Mouse (Mus musculus): ENCODE measurements at regions not wholly inside any gene's neighbourhood (a gene's known extent, or its start where the extent isn't known, plus 50 kb on each side); places are given as distances from the start of the nearest gene placed in this dataset.

DNA sequence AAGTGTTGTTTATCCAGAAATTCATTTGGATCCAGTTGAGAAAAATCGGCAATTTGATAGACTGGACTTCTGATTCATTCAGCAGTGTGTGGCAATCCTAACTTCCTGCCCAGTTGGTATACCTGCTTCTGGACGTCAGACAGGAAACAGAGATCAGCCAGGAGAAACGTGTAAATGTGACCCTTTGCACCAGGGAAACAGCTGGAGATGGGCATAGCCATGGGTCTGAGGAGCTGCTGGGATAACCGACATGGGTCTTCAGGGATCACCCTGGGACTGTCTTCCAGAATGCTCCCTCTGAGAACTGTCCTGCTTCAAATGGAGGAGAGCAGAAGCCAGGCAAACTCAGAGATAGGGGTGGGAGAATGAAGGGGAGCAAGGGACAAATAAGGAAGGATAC, 516.1 kb upstream of the Mgmt start:
- ATAC-seq (ENCODE audit: borderline replicate concordance, extremely low read depth, low FRiP score, low TSS enrichment) = no peak
- no peak overlapping the region for H3K27ac ChIP-seq
- H3K4me2 ChIP-seq = no peak overlapping the region
- no peaks in the 10 kb centered on the region for H3K9me3 ChIP-seq
- H3K36me3 ChIP-seq = no peaks in the 10 kb centered on the region
- H3K4me1 ChIP-seq = 0 out of 2 replicates have a peak, but pooled peaks cover 10% of the 10 kb centered on the region
- H3K4me3 ChIP-seq = no peak overlapping the region
- no peak overlapping the region for H3K9ac ChIP-seq
- H3K27me3 ChIP-seq = no peaks in the 10 kb centered on the region
- WGBS = 41% methylated on average over 4 of the region's 4 CpGs

DNA sequence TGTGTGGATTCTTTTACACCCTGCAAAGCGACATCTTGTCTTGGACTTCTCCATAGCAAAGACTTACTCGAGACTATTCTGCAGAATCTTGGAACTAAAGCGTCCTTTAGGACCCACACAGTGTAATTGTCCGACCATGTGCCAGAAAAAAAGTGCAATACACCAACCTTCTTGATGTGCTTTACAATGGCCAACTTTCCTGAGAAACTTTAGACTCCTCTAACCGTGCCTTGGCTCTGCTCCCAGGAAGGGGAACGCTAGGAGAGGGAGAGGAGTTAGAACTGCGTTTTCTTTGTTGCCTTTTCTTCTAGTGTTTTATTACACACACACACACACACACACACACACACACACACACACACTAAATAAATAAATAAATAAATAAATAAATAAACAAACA, 515.1 kb upstream of the Mgmt start:
- H3K9me3 ChIP-seq = no peaks in the 10 kb centered on the region
- H3K4me2 ChIP-seq = no peak overlapping the region
- ATAC-seq (ENCODE audit: borderline replicate concordance, extremely low read depth, low FRiP score, low TSS enrichment) = no peak; the same call in 1 of the 2 replicates
- H3K4me3 ChIP-seq = no peak overlapping the region
- WGBS = 41% methylated on average over 7 of the region's 7 CpGs
- H3K36me3 ChIP-seq = no peaks in the 10 kb centered on the region
- no peak overlapping the region for H3K27ac ChIP-seq
- H3K4me1 ChIP-seq = 0 out of 2 replicates have a peak, but pooled peaks cover 10% of the 10 kb centered on the region
- H3K9ac ChIP-seq = no peak overlapping the region
- H3K27me3 ChIP-seq = no peaks in the 10 kb centered on the region

DNA sequence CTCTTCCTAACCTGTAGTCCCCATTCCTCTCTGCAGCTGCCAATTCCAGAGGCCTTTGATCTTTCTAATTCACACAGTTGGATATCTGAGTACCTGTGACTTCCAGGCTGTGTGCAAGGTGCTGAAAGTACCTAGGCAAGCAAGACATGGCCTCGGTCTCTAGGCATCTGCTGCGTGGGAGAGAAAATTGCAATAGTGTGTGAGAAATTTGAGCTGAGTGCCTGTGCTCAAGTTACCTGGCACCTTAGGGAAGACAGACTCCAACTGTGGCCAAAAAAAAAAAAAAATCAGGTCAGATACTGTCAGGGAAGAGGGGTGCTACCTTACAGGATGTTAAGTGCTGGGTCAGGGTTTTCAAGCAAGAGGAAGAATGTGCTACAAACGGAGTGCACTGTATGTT, 514.7 kb upstream of the Mgmt start:
- H3K4me3 ChIP-seq = no peak overlapping the region
- H3K4me1 ChIP-seq = 0 out of 2 replicates have a peak, but pooled peaks cover 10% of the 10 kb centered on the region
- no peaks in the 10 kb centered on the region for H3K27me3 ChIP-seq
- peak; percentile 23; the same call in 1 of the 2 replicates for ATAC-seq (ENCODE audit: borderline replicate concordance, extremely low read depth, low FRiP score, low TSS enrichment)
- no peaks in the 10 kb centered on the region for H3K9me3 ChIP-seq
- WGBS = 39% methylated on average over 3 of the region's 3 CpGs
- H3K9ac ChIP-seq = no peak overlapping the region
- no peaks in the 10 kb centered on the region for H3K36me3 ChIP-seq
- H3K27ac ChIP-seq = no peak overlapping the region
- no peak overlapping the region for H3K4me2 ChIP-seq

DNA sequence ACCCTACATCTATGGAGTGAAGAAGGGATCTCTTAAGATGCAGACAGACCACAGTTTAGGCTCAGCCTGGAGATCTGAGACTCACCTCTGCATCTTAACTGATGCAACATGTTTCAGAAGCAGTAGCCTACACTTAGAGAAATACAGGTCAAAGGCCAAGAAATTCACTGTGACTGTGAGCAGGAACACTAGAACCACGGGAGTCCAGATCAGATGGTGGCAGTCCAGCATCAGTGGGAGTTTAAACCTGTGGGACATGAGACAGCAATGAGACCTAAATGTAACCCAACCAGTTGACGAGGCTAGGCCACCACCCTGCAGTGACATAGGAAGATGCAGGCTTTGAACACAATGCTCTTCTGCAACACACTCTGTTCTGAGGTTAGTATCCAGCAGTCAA, 511.1 kb upstream of the Mgmt start:
- no peak overlapping the region for H3K4me3 ChIP-seq
- no peak for ATAC-seq (ENCODE audit: borderline replicate concordance, extremely low read depth, low FRiP score, low TSS enrichment)
- 68% methylated on average over 2 of the region's 2 CpGs for WGBS

DNA sequence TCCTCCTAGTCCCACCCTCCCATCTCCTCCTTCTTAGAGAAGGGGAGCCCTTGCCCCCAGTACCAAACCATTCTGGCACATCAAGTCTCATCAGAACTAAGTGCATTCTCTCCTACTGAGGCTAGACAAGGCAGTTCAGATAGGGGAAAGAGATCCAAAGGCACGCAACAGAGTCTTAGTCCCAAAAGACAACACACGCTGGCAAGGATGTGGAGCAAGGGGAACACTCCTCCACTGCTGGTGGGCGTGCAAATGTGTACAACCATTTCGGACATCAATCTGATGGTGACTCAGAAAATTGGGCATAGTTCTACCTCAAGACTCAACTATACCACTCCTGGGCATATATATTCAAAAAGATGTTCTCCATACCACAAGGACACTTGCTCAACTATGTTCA, 506.7 kb upstream of the Mgmt start:
- ATAC-seq (ENCODE audit: borderline replicate concordance, extremely low read depth, low FRiP score, low TSS enrichment) = no peak
- WGBS = 89% methylated on average over 4 of the region's 4 CpGs
- H3K9ac ChIP-seq = no peak overlapping the region

More for the DNA sequence above, 511.1 kb upstream of the Mgmt start:
- Histone ChIP-seq H3K9ac (no peak overlapping the region), H3K27me3 (no peaks in the 10 kb centered on the region), H3K4me2 (no peak overlapping the region), H3K9me3 (no peaks in the 10 kb centered on the region), H3K36me3 (no peaks in the 10 kb centered on the region), H3K4me1 (0 out of 2 replicates have a peak, but pooled peaks cover 7% of the 10 kb centered on the region), H3K27ac (no peak overlapping the region)

DNA sequence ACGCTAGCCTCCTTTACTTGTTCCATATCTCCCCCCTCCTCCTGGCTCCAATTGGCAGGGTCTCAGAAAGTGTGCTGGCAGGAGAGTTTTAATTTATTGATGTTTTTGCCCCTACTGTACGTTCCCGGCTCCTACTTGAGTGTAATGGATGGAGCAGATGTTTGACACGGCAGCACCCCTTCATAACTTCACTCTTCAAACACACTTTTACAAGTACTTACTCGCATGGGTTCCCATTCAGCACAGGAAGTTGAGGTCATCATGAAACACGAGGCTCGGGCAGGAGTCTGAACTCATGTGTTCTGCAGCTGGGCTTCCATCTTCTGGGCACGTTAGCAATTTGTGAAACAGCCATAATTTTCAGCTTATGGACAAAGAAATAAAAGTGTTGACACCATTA, 504.3 kb upstream of the Mgmt start:
- H3K4me3 ChIP-seq = no peak overlapping the region
- 11% methylated on average over 8 of the region's 8 CpGs for WGBS
- no peak for ATAC-seq (ENCODE audit: borderline replicate concordance, extremely low read depth, low FRiP score, low TSS enrichment)

More for the DNA sequence above, 506.7 kb upstream of the Mgmt start:
- H3K36me3 ChIP-seq = no peaks in the 10 kb centered on the region
- no peaks in the 10 kb centered on the region for H3K27me3 ChIP-seq
- no peak overlapping the region for H3K4me3 ChIP-seq
- H3K4me1 ChIP-seq = 0 out of 2 replicates have a peak, but pooled peaks cover 4% of the 10 kb centered on the region
- no peaks in the 10 kb centered on the region for H3K9me3 ChIP-seq
- no peak overlapping the region for H3K4me2 ChIP-seq
- H3K27ac ChIP-seq = no peak overlapping the region

DNA sequence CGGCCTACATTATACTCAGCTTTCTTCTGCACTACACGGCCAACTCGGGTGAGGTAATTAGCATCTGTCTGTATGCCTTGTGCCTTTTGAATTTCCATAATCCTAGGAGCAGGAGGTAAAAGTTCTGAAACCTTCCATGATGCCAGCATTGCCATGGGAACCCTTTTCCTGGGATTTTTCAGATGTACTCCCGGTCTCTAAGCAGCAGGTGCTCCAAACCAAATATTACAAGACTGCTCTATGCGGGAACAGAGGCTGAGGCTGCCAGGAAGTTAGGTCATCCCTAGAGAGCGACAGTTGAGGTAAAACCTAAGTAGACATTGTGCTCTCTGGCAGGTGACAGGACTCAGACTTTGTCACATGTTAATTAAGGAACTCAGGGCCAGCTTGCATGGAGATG, 501.0 kb upstream of the Mgmt start:
- Histone ChIP-seq H3K36me3 (no peaks in the 10 kb centered on the region), H3K4me2 (no peak overlapping the region), H3K27ac (no peak overlapping the region), H3K27me3 (no peaks in the 10 kb centered on the region), H3K9me3 (no peaks in the 10 kb centered on the region), H3K9ac (no peak overlapping the region), H3K4me1 (0 out of 2 replicates have a peak, but pooled peaks cover 4% of the 10 kb centered on the region), H3K4me3 (no peak overlapping the region)
- WGBS = 82% methylated on average over 6 of the region's 6 CpGs
- no peak for ATAC-seq (ENCODE audit: borderline replicate concordance, extremely low read depth, low FRiP score, low TSS enrichment)

More for the DNA sequence above, 504.3 kb upstream of the Mgmt start:
- Histone ChIP-seq H3K4me1 (0 out of 2 replicates have a peak, but pooled peaks cover 4% of the 10 kb centered on the region), H3K36me3 (no peaks in the 10 kb centered on the region), H3K27ac (no peak overlapping the region), H3K4me2 (no peak overlapping the region), H3K9me3 (no peaks in the 10 kb centered on the region), H3K9ac (no peak overlapping the region), H3K27me3 (no peaks in the 10 kb centered on the region)

DNA sequence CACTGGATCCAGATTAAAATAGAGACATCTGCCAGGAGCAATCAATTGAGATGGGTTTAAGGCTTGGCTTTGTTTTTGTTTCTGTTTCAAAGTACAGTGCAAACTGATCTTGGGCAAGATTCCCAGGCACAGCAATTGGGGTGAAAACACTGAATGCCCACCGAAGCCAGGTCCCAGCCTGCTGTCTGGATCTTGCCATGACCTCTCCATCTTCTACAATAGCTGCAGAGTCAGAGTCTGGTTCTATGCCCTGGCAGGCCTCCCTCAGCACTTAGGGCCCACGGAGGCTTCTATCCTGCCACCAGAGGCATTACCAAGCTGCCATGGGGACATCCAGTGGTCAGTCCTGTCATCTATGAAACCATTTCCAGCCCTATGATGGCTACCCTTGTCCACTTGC, 498.6 kb upstream of the Mgmt start:
- no peak overlapping the region for H3K4me2 ChIP-seq
- 59% methylated on average over 2 of the region's 2 CpGs for WGBS
- H3K27ac ChIP-seq = no peak overlapping the region
- ATAC-seq (ENCODE audit: borderline replicate concordance, extremely low read depth, low FRiP score, low TSS enrichment) = no peak
- H3K27me3 ChIP-seq = no peaks in the 10 kb centered on the region
- no peaks in the 10 kb centered on the region for H3K4me1 ChIP-seq
- H3K36me3 ChIP-seq = no peaks in the 10 kb centered on the region
- H3K4me3 ChIP-seq = no peak overlapping the region
- H3K9ac ChIP-seq = no peak overlapping the region
- H3K9me3 ChIP-seq = no peaks in the 10 kb centered on the region

DNA sequence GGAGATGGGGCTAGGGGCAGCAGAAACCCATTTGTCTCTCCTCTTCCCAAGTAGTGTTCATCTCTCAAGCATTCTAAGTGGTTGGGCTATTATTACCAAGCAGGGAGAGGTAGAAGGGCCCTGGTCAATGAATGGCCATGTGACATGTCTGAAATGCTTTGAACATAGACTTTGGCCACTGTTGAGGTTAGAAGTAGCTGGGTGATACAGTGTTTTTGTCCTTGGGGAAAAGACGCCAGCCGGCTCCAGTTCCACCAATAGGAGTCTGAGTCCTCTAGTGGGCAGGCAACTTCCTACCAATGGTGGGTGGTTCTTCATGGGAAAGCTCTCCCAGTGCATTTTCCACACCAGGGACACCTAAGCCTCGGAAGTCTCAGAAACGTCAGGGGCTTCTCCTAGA, 497.3 kb upstream of the Mgmt start:
- H3K27me3 ChIP-seq = no peaks in the 10 kb centered on the region

DNA sequence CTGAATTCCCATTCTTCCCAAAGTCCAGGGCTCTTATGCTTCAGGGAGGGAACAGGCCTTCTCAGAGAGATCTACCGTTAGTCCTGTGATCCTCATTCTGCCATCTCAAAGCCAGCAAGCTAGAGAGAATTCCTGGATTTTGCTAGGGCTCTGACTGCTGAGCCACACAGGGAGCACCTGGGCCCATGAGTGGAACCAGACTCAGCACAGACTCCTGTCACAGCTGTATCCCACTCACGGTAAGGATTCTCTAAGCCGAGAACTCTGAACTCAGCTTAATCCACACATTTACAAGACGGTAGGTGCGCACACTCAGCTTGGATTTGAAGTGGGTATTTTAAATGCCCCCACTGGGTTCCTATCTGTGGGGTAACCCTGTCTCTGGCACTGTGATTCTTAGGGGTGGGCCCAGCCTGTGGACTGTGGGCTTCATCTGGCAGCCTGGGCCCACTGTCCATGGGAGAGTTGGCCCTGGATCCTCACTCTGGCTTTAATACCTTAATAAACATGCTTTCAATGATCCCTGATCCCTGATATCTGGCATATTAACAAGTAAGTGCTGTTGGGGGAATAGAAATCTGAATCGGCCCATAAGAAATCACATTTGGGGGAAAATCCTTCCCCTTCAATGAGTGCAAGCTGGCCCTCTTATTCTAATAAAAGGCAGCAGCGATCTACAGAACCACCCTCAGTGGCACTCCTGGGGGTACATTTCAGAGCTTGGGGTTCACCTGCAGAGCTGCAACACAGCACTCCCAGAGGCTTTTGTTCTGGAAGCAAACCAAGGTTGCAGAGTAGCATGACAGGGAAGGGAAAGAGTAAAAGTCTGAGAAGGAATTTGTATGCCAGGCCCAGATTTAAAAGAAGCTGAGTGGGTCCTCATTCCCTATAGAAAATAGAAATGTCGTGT, 491.5 kb upstream of the Mgmt start:
- H3K27me3 ChIP-seq = no peaks in the 10 kb centered on the region
- WGBS = 90% methylated on average over 8 of the region's 8 CpGs
- no peak overlapping the region for H3K9ac ChIP-seq
- H3K27ac ChIP-seq = no peak overlapping the region
- no peak for ATAC-seq (ENCODE audit: borderline replicate concordance, extremely low read depth, low FRiP score, low TSS enrichment)
- H3K4me1 ChIP-seq = peaks cover 18% of the 10 kb centered on the region
- H3K4me2 ChIP-seq = no peak overlapping the region
- H3K4me3 ChIP-seq = no peak overlapping the region
- H3K9me3 ChIP-seq = no peaks in the 10 kb centered on the region
- no peaks in the 10 kb centered on the region for H3K36me3 ChIP-seq

More for the DNA sequence above, 497.3 kb upstream of the Mgmt start:
- no peak overlapping the region for H3K4me3 ChIP-seq
- no peaks in the 10 kb centered on the region for H3K9me3 ChIP-seq
- no peaks in the 10 kb centered on the region for H3K4me1 ChIP-seq
- H3K9ac ChIP-seq = no peak overlapping the region
- H3K27ac ChIP-seq = no peak overlapping the region
- WGBS = 88% methylated on average over 4 of the region's 4 CpGs
- H3K36me3 ChIP-seq = no peaks in the 10 kb centered on the region
- no peak for ATAC-seq (ENCODE audit: borderline replicate concordance, extremely low read depth, low FRiP score, low TSS enrichment)
- H3K4me2 ChIP-seq = no peak overlapping the region

DNA sequence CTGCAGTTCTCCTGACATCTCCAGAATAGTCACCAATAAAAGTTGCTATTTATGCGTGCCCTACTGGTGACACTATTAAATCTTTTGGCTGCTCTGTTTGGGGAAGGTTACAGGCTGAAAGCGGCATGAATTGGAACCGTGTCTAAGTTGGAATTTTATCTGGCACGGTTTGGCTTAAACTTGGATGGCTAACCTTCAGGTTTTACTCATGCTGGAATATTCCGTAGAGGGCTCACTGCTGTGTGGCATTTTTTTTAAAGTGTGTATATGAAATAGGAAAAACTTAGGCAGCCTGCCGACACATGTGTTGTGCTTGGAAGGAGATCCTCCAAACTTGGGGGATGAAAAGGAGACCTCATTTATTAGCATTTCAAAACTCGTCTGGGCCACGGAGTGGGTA, 489.0 kb upstream of the Mgmt start:
- Histone ChIP-seq H3K9me3 (no peaks in the 10 kb centered on the region), H3K36me3 (no peaks in the 10 kb centered on the region), H3K4me2 (no peak overlapping the region), H3K4me3 (no peak overlapping the region), H3K4me1 (peaks cover 18% of the 10 kb centered on the region), H3K27me3 (peaks cover 3% of the 10 kb centered on the region; the same call in 1 of the 2 replicates), H3K27ac (no peak overlapping the region), H3K9ac (no peak overlapping the region)
- 41% methylated on average over 8 of the region's 8 CpGs for WGBS
- no peak for ATAC-seq (ENCODE audit: borderline replicate concordance, extremely low read depth, low FRiP score, low TSS enrichment)
